Mouse (Mus musculus) layer of hippocampus, adult 18-20 months (tissue): ENCODE results near the gene Gm26602. TPM values are rescaled to one million over a fixed set of nuclear protein-coding genes. Genes with fewer than 3 reads are reported as not detected.

Experiments used
- DNase-seq, 2 experiments: peaks; one replicate each; pipeline ENCODE4 v3.0.0; 2022; ENCODE audit warnings: low spot score in 2 of 2
- total RNA-seq, 2 experiments: library from RNA; stranded (reverse); gene quantifications; 2 replicates each; pipeline ENCODE4 v1.2.3; 2021

Gene Gm26602
- total RNA-seq, 2 experiments from 2014 or later: not detected

GRCm38 (mm10) chr10:79931797-79932196, 21.1 kb downstream of the Gm26602 start:
- no peak for DNase-seq

DNA sequence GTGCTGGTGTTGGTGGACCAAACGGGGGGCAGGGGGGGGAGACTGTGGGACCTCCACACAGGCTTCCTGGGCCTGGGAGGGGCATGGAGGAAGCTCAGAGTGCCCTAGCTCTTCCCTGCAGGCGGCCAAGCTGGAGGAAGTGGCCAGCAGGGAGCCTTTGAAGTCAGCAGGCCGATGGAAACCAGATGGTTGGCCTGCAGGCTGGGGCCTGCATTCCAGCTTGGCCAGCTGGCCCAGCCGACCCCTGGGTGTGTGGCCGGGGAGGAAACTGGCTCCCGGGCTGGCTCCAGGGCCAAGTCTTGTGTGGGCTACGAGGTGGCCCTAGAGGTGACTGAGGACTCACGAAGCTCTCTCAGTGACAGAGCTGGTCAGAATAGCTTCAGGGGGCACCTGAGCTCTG, 22.1 kb downstream of the Gm26602 start:
- no peak for DNase-seq

GRCm38 (mm10) chr10:79933145-79933679, 22.6 kb downstream of the Gm26602 start:
- no peak for DNase-seq

DNA sequence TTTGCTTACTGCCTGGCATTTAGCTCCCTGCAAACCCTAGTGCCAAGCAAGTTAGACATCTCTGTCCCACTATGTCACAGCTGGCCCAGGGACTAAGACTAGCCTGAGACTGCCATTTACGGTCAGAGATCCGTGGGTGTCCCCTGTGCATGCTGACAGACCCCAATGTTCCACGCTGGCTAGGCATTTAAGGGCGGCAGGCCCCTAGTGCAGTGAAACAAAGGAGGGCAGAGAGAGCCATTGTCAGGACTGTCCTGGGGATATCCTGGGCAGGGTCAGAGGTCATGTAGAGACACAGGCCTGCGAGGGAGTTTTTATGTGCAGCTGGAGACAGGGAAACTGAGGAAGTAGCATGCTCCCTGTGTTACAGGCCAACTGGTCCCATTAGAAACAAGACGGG, 23.2 kb downstream of the Gm26602 start:
- no peak for DNase-seq

GRCm38 (mm10) chr10:79934272-79934721, 23.6 kb downstream of the Gm26602 start:
- DNase-seq: peak in 1 of 2 experiments; percentile 65

DNA sequence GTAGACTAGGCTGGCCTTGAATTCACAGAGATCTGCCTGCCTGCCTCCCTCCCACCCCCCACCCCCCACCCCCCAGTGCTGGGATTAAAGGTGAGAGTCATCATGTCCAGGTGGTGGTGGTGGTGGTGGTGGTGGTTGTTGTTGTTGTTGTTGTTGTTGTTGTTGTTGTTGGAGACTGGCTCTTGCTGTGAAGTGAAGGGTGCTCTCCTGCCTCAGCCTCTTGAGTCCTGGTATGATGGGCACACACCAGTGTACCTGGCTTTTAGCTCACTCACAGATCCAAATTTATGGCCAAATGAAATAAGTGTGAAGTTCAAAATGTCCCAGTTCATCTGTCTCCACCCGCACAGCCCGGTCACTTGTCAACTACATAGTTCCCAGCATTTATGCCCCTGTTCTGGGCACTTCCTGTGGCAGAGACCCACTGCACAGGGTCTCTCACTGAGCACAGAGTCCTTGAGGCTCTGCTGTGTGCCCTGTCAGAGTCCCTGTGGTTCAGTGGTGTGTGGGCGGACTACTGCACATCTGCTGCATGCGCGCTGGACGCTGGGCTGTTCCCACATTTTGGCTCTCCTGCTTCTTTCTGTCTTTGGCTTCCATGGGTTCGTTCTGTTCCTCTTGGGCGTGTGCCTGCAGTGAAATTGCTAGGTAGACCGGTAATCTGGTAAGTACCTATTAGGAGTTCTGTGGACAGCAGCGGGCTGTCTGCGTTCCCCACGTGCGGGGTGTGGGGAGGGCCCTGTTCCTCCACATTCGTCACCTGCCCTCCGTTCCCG, 24.3 kb downstream of the Gm26602 start:
- no peak for DNase-seq

DNA sequence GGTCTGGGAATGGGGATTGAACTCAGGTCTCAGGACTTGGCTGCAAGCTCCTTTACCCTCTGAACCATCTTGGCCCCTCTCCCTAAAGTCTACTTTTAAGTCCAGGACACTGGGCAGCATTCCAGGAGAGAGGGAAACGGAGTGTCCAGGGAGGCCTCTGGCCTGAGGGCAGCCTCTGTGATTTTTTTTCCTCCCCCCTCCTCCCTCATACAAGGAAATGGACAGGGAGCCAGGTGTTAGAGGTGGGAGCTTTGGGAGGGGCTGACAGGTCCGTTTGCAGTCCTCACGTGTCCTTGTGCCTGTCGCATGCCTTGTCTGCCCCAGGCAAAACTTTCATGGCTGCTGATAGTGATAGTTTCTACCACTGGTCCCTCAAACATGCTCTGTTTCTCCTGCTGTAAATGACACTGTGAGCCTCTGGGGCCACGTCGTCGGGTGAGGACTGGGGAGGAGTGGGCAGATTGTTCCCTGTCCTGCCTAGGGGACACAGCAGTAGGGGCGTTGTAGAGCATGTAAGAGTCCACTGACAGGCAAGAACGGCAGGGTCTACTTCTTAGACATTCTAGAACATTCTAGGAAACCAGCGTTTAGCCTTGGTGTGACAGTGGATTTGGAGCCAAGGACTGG, 25.7 kb downstream of the Gm26602 start:
- DNase-seq: no peak

GRCm38 (mm10) chr10:79936911-79937441, 26.3 kb downstream of the Gm26602 start:
- DNase-seq: no peak

DNA sequence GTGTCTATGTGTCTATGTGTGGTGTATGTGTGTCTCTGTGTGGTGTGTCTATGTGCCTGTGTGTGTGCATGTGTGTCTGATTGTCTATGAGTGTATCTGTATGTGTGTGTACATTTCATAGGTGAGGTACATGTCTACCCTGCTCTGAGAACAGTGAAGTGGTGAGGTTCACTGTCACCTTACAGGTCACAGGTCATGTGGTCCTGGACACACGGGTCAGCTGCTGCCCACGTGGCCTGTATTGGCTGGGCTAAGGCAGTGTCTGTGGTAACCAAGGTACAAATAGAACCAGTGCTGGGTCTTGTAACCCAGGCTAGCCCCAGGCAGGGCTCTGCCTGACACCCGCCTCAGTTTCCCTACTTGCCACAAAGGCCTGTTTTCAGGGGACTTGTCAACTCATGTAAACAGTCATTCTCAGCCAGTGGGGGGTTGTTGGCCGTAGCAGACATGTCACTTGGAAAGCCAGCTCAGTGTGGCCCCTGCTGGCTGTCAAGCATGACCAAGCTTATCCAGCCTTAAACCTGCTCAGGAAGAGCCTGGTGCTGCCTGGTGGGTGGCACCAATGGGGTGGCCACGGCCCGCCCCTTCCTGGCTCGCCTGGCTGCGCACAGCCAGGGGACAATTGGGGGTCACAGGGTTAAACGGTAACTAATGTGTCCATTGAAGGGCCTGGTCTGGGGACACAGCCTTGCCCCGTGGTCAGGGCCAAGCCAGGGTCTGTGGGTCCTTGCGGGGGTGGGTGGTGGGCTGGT, 27.3 kb downstream of the Gm26602 start:
- DNase-seq: no peak

- DNase-seq: no peak
Measured at GRCm38 (mm10) chr10:79940749-79941148, 30.1 kb downstream of the Gm26602 start.

DNA sequence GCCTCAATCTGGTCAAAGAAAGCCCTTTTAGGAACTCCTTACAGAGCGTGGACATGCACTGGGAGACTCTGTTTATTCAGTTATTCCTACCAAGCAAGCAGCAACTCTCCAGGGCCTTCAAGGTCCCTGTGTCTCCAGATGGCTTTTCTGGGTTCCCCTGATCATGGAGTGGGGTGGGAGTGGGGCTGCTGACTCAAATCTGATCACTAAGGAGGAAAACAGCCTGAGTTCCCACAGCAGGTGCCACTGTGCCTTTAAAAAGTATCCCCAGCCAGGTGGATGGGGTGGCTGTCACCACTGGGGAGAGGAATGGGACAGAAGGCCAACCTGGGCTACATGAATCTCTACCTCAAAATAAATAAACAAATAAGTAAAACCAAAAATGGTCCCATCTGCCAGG, 32.3 kb downstream of the Gm26602 start:
- DNase-seq: no peak

DNA sequence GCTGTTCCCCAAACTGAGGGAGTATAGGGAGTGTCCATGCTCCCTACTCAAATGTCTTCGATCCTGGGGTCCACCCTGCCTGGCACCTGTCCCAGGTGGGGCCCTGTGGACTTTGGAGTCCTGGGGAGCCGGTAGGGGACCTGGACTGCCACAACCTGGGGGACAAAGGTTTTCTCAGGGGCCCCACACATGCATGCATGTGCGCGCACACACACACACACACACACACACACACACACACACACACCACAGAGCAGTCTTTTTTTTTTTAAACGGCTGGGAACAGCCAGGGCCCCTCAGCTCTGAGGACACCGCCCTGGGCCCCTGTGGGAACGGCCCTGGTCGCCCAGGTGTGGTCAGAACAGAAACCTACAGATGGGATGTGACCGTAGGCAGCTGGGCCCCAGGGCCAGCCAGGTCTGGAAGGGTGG, 32.8 kb downstream of the Gm26602 start:
- DNase-seq: no peak

GRCm38 (mm10) chr10:79945507-79946234, 35.0 kb downstream of the Gm26602 start:
- DNase-seq: no peak

DNA sequence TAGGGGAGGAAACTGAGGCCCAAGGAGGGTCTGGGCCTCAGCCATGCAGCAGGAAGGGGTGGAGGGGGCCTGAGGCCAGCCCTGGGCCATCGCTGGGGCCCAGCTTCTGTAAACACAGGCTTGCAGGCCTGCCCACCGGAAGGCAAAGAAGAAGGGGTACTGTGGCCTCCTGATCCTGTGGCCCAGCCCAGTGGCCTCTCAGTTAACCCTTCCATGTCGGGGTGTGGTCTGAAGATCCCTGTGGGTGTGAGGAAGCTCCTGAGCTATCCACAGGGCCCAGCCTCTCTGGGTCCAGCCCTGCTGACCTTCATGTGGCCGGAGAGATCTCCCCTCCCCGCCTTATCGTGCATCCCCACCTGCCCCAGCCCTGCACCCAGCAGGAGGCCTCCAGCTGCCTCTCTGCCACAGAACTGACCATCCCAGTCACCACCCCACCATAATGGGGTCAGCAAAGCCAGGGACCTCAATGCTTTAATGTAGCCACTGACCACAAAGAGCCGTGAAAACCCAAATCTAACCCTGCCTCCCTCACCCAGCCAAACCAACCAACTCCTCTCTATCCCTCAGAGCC, 36.2 kb downstream of the Gm26602 start:
- DNase-seq: no peak

- DNase-seq: no peak
Measured at GRCm38 (mm10) chr10:79947502-79947901, 36.8 kb downstream of the Gm26602 start.

DNA sequence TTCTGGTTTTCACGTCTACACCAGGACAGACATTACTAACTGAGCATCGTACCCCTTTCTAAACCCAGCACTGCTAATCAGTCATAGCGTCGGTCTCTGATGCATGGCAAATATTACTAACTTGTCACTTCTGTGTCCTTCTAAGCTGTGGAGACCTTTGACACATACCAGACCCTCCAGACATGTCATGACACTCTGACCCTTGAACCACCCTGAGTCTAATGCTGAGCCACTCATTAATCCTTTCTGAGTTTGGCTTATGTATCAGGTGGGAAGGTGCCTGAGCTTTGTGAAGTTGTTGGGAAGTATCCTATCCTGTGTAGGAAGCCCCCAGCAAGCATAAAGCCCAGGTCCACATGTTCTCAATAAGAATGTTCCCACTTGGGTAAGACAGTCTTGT, 39.2 kb downstream of the Gm26602 start:
- DNase-seq: no peak

DNA sequence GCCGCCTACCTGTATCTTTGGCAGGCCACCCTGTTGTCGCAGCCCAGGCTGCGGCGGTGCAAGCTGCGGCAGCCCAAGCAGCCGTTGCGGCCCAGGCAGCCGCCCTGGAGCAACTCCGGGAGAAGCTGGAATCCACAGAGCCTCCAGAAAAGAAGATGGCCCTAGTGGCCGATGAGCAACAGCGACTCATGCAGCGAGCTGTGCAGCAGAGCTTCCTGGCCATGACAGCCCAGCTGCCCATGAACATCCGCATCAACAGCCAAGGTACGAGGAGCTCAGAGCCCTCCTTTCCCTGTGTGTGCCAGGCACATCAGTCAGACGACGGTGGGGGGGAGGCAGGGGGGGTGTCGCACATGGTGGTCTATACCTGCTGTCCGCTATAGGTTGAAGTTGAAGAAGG, 40.0 kb downstream of the Gm26602 start:
- no peak for DNase-seq

DNA sequence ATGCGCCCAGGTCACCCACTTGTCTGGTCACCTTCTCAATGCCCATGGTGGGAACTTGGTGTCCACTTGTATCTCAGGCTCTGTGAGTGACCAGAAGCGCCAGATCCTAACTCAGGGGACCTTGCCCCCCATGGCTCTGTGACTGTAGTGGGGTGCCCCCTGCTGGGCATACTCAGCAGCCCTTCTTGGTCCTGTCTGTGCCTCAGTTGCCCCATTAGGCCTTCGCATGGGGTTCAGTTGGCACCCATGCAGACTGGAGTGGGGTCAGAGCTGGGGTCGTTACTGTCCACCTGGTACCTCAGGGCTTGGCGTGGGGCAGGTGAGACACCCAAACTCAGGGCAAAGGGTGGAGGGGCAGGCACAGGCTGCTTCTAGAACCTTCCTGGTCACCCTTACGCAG, 43.3 kb downstream of the Gm26602 start:
- no peak for DNase-seq

DNA sequence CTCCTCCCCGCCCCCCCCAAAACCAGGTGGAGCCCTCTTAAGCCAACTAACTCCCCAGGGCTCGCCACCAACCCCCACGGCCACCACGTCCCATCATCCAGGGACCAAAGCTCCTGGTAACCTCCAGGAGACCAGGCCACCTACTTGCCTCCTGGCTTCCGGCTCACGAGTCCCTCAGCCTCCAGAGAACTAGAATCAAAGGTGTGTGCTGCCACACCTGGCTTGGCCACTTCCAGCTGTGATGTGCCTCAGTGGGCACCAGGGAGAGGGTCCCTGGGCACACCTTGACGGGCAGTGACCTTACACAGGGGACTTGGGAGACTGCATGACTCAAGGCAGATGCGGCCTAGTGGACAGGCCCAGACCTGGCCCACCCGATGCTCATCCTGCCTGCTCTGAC, 45.0 kb downstream of the Gm26602 start:
- no peak for DNase-seq

GRCm38 (mm10) chr10:79956643-79957154, 46.0 kb downstream of the Gm26602 start:
- no peak for DNase-seq
